Mouse (Mus musculus) liver, adult 2 months (tissue): ENCODE measurements at regions not wholly inside any gene's neighbourhood (a gene's known extent, or its start where the extent isn't known, plus 50 kb on each side); places are given as distances from the start of the nearest gene placed in this dataset.
A peak's percentile ranks its signal among the peaks of the same experiment; 100 is the strongest.

ENCODE experiments used
- DNase-seq: peaks from one replicate; pipeline ENCODE4 v3.0.0-alpha.2; 2011; ENCODE audit warnings: low read depth, low spot score; ENCODE audit errors: extremely low read depth
- H3K27ac ChIP-seq: fragments of 200-500 bp; replicated peaks from 2 replicates; pipeline ENCODE4 v1.5.1; 2012; ENCODE audit warnings: low read depth, mild to moderate bottlenecking, control low read depth, inconsistent platforms, low read length; ENCODE audit not compliant: insufficient read depth
- H3K27me3 ChIP-seq: fragments of 200-500 bp; 2 replicates; pipeline ENCODE4 v1.6.1; 2012; ENCODE audit warnings: mild to moderate bottlenecking, moderate library complexity, low read length, inconsistent platforms; ENCODE audit not compliant: control insufficient read depth, insufficient read depth
- H3K36me3 ChIP-seq: fragments of 200-500 bp; 2 replicates; pipeline ENCODE4 v1.6.1; 2012; ENCODE audit warnings: low read length, inconsistent platforms; ENCODE audit not compliant: control insufficient read depth, insufficient read depth
- H3K4me1 ChIP-seq: fragments of 200-500 bp; 2 replicates; pipeline ENCODE4 v1.6.1; 2011; ENCODE audit warnings: low read length; ENCODE audit not compliant: control insufficient read depth, insufficient read depth
- H3K4me3 ChIP-seq: fragments of 200-500 bp; 2 replicates; pipeline ENCODE4 v1.5.1; 2011; ENCODE audit warnings: low read depth, mild to moderate bottlenecking, control low read depth, low read length, moderate library complexity; ENCODE audit not compliant: insufficient read depth
- H3K79me2 ChIP-seq: fragments of 200-500 bp; 2 replicates; pipeline ENCODE4 v1.6.1; 2012; ENCODE audit warnings: inconsistent platforms, mild to moderate bottlenecking, low read length, moderate library complexity; ENCODE audit not compliant: control insufficient read depth, insufficient read depth
- H3K9ac ChIP-seq: fragments of 200-500 bp; 2 replicates; pipeline ENCODE4 v1.6.1; 2012; ENCODE audit warnings: low read depth, mild to moderate bottlenecking, control low read depth, inconsistent platforms, low read length
- CTCF ChIP-seq: fragments of 200-500 bp; IDR thresholded peaks from 2 replicates; pipeline ENCODE4 v1.5.1; 2011; ENCODE audit warnings: low read depth, low read length, control low read depth
- POLR2A ChIP-seq: fragments of 200-500 bp; IDR thresholded peaks from 2 replicates; pipeline ENCODE4 v1.6.1; 2011; ENCODE audit warnings: low read length, control low read depth; ENCODE audit not compliant: insufficient read depth; ENCODE audit errors: extremely low read depth
- WGBS: fragments of 180-500 bp; shearing (Covaris S2); methylation state at CpG from one replicate; pipeline ENCODE4 v1.1.7; 2018; 5-methylcytosine and 5-hydroxymethylcytosine counted together

GRCm38 (mm10) chr1:187441668-187442193 lies 166.9 kb upstream of the Esrrg start:
- no peak overlapping the region for H3K4me3 ChIP-seq
- TF ChIP-seq CTCF (no peak), POLR2A (no peak)
- WGBS, result 82% methylated on average over 3 of the region's 3 CpGs
- no peak overlapping the region for H3K9ac ChIP-seq
- no peaks in the 10 kb centered on the region for H3K4me1 ChIP-seq
- no peaks in the 10 kb centered on the region for H3K36me3 ChIP-seq
- no peak overlapping the region for H3K27ac ChIP-seq
- no peaks in the 10 kb centered on the region for H3K27me3 ChIP-seq
- DNase-seq, result no peak
- no peaks in the 10 kb centered on the region for H3K79me2 ChIP-seq

DNA sequence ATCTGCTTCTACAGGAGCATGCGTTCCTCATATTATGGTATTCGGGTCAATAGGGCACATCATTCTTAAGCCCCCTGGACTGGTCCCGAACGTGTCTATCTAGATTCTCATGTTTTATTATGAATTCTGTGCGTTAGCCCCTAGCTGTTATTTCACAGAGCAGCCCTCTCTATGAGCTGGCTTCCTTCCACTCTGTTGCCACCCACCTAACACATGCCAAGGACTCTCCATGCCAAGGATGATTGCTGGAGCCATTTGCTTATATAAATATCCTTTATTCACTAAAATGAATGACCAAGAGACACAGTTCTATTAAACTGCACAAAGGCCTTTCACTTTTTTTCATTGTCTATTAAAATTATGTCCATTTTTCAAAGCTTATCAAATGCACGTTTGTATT lies 162.1 kb upstream of the Esrrg start:
- no peak for DNase-seq
- no peak for TF ChIP-seq CTCF
- no peak for TF ChIP-seq POLR2A
- 82% methylated on average over 6 of the region's 6 CpGs for WGBS
- H3K79me2 ChIP-seq, result no peaks in the 10 kb centered on the region
- H3K36me3 ChIP-seq, result no peaks in the 10 kb centered on the region
- H3K4me1 ChIP-seq, result no peaks in the 10 kb centered on the region
- no peaks in the 10 kb centered on the region for H3K27me3 ChIP-seq
- no peak overlapping the region for H3K4me3 ChIP-seq
- no peak overlapping the region for H3K9ac ChIP-seq
- no peak overlapping the region for H3K27ac ChIP-seq

- Histone ChIP-seq H3K27me3 (no peaks in the 10 kb centered on the region), H3K79me2 (no peaks in the 10 kb centered on the region), H3K9ac (no peak overlapping the region), H3K4me3 (no peak overlapping the region), H3K36me3 (no peaks in the 10 kb centered on the region), H3K4me1 (no peaks in the 10 kb centered on the region), H3K27ac (no peak overlapping the region)
- peak; percentile 34 for DNase-seq
- TF ChIP-seq POLR2A, result no peak
- TF ChIP-seq CTCF, result peak; percentile 81
- 22% methylated on average over 6 of the region's 6 CpGs for WGBS
Observed at GRCm38 (mm10) chr1:187448173-187448572, 160.4 kb upstream of the Esrrg start.

GRCm38 (mm10) chr1:187450106-187450505 lies 158.5 kb upstream of the Esrrg start:
- Histone ChIP-seq H3K27me3 (no peaks in the 10 kb centered on the region), H3K4me1 (no peaks in the 10 kb centered on the region), H3K9ac (no peak overlapping the region), H3K27ac (no peak overlapping the region), H3K36me3 (no peaks in the 10 kb centered on the region), H3K79me2 (no peaks in the 10 kb centered on the region), H3K4me3 (no peak overlapping the region)
- no peak for TF ChIP-seq CTCF
- WGBS, result 72% methylated on average over 3 of the region's 3 CpGs
- no peak for DNase-seq

GRCm38 (mm10) chr1:187452189-187452588 lies 156.4 kb upstream of the Esrrg start:
- DNase-seq, result peak; percentile 26
- Histone ChIP-seq H3K9ac (no peak overlapping the region), H3K27ac (no peak overlapping the region), H3K79me2 (no peaks in the 10 kb centered on the region), H3K4me1 (no peaks in the 10 kb centered on the region), H3K36me3 (no peaks in the 10 kb centered on the region), H3K27me3 (no peaks in the 10 kb centered on the region), H3K4me3 (no peak overlapping the region)
- 36% methylated on average over 6 of the region's 6 CpGs for WGBS
- TF ChIP-seq CTCF, result peak; percentile 84
- TF ChIP-seq POLR2A, result no peak

DNA sequence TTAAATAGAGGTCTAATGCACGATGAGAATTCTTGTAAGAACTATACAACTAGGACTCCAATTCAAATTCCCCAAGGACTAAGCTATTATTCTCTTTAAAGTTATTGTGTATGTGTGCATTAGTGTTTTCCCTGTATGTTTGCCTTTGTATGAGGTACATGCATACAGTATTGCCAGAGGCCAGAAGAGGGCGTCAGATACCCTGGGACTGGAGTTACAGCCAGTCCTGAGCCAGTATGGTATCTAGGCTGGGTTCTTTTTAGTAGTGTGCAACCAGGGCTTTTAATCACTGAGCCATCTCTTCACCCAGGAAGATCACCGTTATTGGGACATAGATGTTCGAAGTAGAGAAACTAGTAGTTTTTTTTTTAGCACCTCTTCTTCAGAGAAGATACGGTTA lies 154.2 kb upstream of the Esrrg start:
- Histone ChIP-seq H3K4me1 (no peaks in the 10 kb centered on the region), H3K27ac (no peak overlapping the region), H3K4me3 (no peak overlapping the region), H3K36me3 (no peaks in the 10 kb centered on the region), H3K9ac (no peak overlapping the region), H3K79me2 (no peaks in the 10 kb centered on the region), H3K27me3 (no peaks in the 10 kb centered on the region)
- WGBS, result 60% methylated on average over 5 of the region's 5 CpGs
- TF ChIP-seq POLR2A (no peak), CTCF (peak; percentile 33; the same call in 1 of the 2 replicates)
- DNase-seq, result peak; percentile 32
